Mouse (Mus musculus) hindbrain, embryonic 16.5 days (tissue): ENCODE measurements around the gene Rpl32. TPM values are rescaled to one million over a fixed set of nuclear protein-coding genes. Genes with fewer than 3 reads are reported as not detected.

ENCODE experiments used
- ATAC-seq: fragments of 200-750 bp; cut with Nextera tagmentation; 2 replicates; pipeline ENCODE4 v1.8.0; 2017; ENCODE audit warnings: moderate TSS enrichment, moderate library complexity
- H3K27ac ChIP-seq: fragments of 300-500 bp; sonication (generic); 2 replicates; pipeline ENCODE4 v1.5.1; 2014; ENCODE audit warnings: low read depth, mild to moderate bottlenecking, control low read depth, low read length, moderate library complexity
- H3K27me3 ChIP-seq: fragments of 300-500 bp; sonication (generic); replicated peaks from 2 replicates; pipeline ENCODE4 v1.6.1; 2014; ENCODE audit warnings: low read length; ENCODE audit not compliant: control insufficient read depth, insufficient read depth
- H3K36me3 ChIP-seq: fragments of 300-500 bp; sonication (generic); 2 replicates; pipeline ENCODE4 v1.6.1; 2014; ENCODE audit warnings: mild to moderate bottlenecking, low read length, moderate library complexity, mixed read lengths; ENCODE audit not compliant: control insufficient read depth, insufficient read depth
- H3K4me1 ChIP-seq: fragments of 300-500 bp; sonication (generic); 2 replicates; pipeline ENCODE4 v1.6.1; 2014; ENCODE audit warnings: low read depth, low read length; ENCODE audit not compliant: control insufficient read depth, insufficient read depth
- H3K4me2 ChIP-seq: fragments of 300-500 bp; sonication (generic); 2 replicates; pipeline ENCODE4 v1.6.1; 2014; ENCODE audit warnings: mild to moderate bottlenecking, low read length, control low read depth, moderate library complexity
- H3K4me3 ChIP-seq: fragments of 300-500 bp; sonication (generic); 2 replicates; pipeline ENCODE4 v1.5.1; 2014; ENCODE audit warnings: mild to moderate bottlenecking, low read length, control low read depth, moderate library complexity
- H3K9ac ChIP-seq: fragments of 300-500 bp; sonication (generic); 2 replicates; pipeline ENCODE4 v1.6.1; 2014; ENCODE audit warnings: low read depth, mild to moderate bottlenecking, control low read depth, low read length, moderate library complexity
- H3K9me3 ChIP-seq: fragments of 300-500 bp; sonication (generic); 2 replicates; pipeline ENCODE4 v1.6.1; 2014; ENCODE audit warnings: mild to moderate bottlenecking, low read length, moderate library complexity; ENCODE audit not compliant: control insufficient read depth
- WGBS: fragments of 180-500 bp; shearing (Covaris S2); extraction: QIAGEN DNeasy Blood & Tissue Kit; methylation state at CpG from one replicate; pipeline ENCODE4 v1.1.7; 2014; 5-methylcytosine and 5-hydroxymethylcytosine counted together
- polyA plus RNA-seq: library from polyadenylated mRNA; unstranded; fragments of >200 nt; fragmentation: Nextera tagmentation; extraction: Ambion mirVana; gene quantifications from 2 replicates; pipeline ENCODE4 v1.2.1, GENCODE M21; 2015

Rpl32 gene
- polyA plus RNA-seq, result 854 and 884 TPM in 2 replicates

DNA sequence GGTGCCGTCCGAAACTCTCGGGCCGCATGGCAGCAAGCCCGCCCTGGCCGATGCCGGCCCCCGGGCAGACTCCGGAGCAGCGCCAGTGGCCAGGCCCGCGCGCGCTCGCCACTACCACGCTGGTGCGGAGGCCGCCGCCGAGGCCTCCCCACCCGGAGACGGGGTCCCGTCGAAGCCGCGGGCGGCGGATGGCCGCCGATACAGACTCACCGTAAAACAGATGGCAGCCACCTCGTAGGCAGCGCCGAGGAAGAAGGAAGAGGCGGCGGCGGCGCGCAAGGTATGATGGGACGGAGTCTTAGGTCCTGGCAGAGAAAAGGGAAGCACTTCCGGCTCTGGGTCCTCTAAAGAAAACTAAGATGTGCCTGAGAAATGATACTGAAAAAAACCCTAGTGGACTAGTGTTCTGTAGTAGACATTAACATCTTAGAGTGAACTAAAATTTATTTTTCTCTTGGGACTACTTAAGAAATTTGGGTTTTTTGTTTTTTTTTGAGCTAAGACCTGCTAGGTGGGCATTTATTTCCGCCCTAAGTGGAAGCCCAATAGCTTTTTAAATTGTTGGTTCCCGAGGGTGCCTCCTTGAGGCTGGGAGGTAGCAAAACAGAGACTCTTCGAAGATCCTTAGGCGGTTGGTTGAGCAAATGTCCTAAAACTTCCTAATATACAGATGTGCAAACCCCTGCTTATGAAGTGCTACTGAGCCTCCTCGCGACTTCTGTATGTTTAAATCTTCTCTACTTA lies at the start of gene Rpl32:
Gene Rpl32, minus strand, starts transcription at position 260 of the 744 bp plus-strand sequence.
- Histone ChIP-seq H3K9me3 (no peaks in the 10 kb centered on the region), H3K27me3 (no peaks in the 10 kb centered on the region), H3K9ac (peak within 1 kb of the TSS; percentile 89), H3K36me3 (peaks cover 15% of the 10 kb centered on the region), H3K27ac (peak within 1 kb of the TSS; percentile 96), H3K4me3 (peak within 1 kb of the TSS; percentile 85), H3K4me1 (peaks cover 16% of the 10 kb centered on the region), H3K4me2 (peak within 1 kb of the TSS; percentile 75)
- peak; percentile 91 for ATAC-seq
- WGBS, result under 1% methylated on average over 47 of the region's 47 CpGs

DNA sequence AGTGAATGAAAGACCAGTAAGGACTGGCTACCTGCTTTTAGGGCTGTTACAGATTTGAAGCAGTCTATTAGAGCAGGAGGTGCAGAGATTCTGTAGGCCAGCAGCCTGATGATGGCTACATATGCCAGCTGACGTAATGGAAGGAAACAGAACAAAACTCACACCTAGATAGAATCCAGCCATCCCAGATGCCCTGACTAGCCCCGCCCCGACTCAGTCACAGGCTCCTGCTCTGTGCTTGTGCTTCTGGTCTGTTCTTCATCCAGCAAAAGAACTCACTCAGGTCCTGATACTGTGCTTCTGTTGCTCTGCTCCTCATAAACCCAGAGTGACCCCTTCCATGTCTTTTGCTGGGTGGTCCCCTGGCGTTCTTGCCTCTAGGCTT lies 47.8 kb upstream of the Rpl32 start:
- H3K36me3 ChIP-seq, result no peaks in the 10 kb centered on the region
- 87% methylated on average over 4 of the region's 4 CpGs for WGBS
- no peak for ATAC-seq
- H3K4me1 ChIP-seq, result peaks cover 9% of the 10 kb centered on the region
- H3K4me2 ChIP-seq, result no peak overlapping the region
- H3K27me3 ChIP-seq, result no peaks in the 10 kb centered on the region
- no peaks in the 10 kb centered on the region for H3K9me3 ChIP-seq
- H3K27ac ChIP-seq, result no peak overlapping the region
- no peak overlapping the region for H3K4me3 ChIP-seq
- no peak overlapping the region for H3K9ac ChIP-seq

DNA sequence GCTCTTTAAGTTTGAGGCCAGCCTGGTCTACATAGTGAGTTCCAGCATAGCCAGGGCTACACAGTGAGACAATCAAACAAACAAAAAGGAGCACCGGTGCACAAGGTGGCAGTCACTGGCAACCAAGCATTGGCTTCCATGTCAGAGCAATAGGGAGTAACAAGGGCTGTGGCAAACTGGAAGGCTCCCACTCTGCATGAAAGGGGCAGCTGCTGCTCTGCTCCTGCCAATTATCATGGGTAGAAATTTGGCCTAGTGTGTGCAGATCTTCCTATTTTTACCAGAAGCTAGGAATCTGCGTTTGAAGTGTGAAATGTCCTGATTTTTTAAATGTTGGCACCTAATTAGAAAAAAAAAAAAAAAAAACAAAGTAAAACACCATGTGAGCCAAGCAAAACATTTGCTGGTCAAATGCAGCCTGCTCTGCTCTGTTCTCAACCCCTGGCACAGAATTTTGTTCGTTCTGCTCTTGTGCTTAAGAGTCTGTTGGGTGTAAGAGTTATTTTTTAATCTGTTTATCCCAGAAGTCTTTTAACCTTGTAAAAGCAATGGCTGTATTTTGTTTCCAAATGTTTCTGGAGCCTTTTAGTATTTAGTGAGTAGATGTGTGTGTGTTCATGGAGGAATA lies 47.3 kb upstream of the Rpl32 start:
- H3K4me2 ChIP-seq, result no peak overlapping the region

DNA sequence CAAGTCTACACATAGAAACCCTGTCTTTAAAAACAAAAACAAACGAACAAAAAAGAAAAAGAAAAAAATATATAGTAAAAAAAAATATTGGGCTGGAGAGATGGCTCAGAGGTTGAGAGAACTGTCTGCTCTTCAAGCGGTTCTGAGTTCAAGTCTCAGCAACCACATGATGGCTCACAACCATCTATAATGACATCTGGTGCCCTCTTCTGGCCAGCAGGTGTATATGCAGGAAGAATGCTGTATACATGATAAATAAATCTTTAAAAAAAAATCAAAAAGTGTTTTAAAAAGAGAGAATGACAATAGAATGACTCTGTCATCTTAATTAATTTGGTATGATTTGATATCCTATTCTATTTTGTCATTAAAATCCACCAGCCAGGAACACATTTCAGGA lies 45.9 kb upstream of the Rpl32 start:
- Histone ChIP-seq H3K4me1 (peaks cover 9% of the 10 kb centered on the region), H3K4me2 (no peak overlapping the region), H3K27ac (no peak overlapping the region), H3K9ac (no peak overlapping the region), H3K27me3 (no peaks in the 10 kb centered on the region), H3K9me3 (no peaks in the 10 kb centered on the region), H3K36me3 (no peaks in the 10 kb centered on the region), H3K4me3 (no peak overlapping the region)
- no peak for ATAC-seq
- 69% methylated on average over 2 of the region's 2 CpGs for WGBS

More for the DNA sequence above, 47.3 kb upstream of the Rpl32 start:
- Histone ChIP-seq H3K4me3 (no peak overlapping the region), H3K4me1 (peaks cover 9% of the 10 kb centered on the region), H3K9me3 (no peaks in the 10 kb centered on the region), H3K27ac (no peak overlapping the region), H3K27me3 (no peaks in the 10 kb centered on the region), H3K9ac (no peak overlapping the region), H3K36me3 (no peaks in the 10 kb centered on the region)
- 79% methylated on average over 3 of the region's 3 CpGs for WGBS
- no peak for ATAC-seq

DNA sequence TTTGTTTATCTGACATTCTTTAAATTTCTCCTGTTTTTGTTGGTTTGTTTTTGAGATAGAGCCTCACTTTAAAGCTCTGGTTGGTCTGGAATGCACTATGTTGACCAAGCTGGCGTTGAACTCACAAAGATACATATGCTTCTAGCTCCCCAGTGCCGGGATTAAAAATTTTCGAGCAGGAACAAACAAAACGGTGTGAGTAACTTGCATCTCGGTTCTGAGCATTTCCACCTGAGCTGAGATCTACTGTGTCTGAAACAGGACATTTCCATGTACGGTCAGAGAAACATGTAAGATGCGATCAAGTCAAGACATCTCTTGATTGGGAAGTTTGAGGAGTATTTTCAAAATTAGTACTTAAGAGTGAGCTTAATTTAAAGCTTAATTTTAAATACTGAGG lies 45.4 kb upstream of the Rpl32 start:
- Histone ChIP-seq H3K4me1 (peaks cover 9% of the 10 kb centered on the region), H3K9me3 (no peaks in the 10 kb centered on the region), H3K27ac (peak overlapping the region; percentile 69; the same call in 1 of the 2 replicates), H3K4me3 (peak overlapping the region; percentile 59), H3K27me3 (no peaks in the 10 kb centered on the region), H3K9ac (peak overlapping the region; percentile 62; the same call in 1 of the 2 replicates), H3K4me2 (peak overlapping the region; percentile 45), H3K36me3 (no peaks in the 10 kb centered on the region)
- ATAC-seq, result no peak
- 45% methylated on average over 7 of the region's 7 CpGs for WGBS

DNA sequence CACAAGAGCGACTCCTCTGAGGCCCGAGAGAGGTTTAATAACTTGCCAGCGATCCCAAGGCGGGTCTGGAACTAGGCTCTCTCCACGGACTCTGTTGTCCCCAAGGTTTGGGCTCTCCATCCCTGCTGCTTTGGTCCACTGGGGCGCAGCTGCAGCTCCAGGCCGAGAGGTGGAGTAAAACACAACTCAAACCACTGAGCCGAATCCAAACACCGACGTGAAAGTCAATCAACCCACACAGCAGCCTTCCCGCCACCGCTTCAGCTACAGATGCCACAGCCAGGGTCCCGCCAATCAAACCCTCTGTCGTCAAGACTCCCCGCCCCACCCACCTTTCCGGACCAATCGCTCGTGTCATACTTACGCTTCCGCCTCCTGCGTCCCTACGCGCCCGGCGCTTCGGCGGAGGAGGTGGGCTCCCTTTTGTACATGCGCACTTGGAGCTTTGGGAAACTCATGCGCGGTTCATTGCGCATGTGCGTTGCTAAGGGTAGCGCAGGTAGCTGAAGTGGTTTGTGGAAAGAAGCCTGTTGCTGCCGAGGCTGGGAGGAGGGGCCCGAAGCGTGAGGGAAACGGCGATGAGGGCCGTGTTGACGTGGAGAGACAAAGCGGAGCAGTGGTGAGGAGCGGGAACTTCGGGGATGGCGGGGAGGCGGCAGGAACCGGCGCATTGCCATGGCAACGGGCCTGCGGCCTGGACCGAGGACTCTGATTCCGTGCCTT lies 44.7 kb upstream of the Rpl32 start, which contains the start of the genes Mbd4 and Ift122:
Gene Mbd4, minus strand, starts transcription at position 281 of the 723 bp plus-strand sequence.
Gene Ift122, plus strand, starts transcription at position 380 of the 723 bp plus-strand sequence.
- Histone ChIP-seq H3K4me2 (peak within 1 kb of the TSS; percentile 87), H3K27me3 (no peaks in the 10 kb centered on the region), H3K36me3 (peaks cover under 1% of the 10 kb centered on the region; the same call in 1 of the 2 replicates), H3K27ac (peak within 1 kb of the TSS; percentile 77), H3K9me3 (no peaks in the 10 kb centered on the region), H3K9ac (peak within 1 kb of the TSS; percentile 67), H3K4me1 (peaks cover 9% of the 10 kb centered on the region), H3K4me3 (peak within 1 kb of the TSS; percentile 59)
- under 1% methylated on average over 51 of the region's 51 CpGs for WGBS
- ATAC-seq, result peak; percentile 99

DNA sequence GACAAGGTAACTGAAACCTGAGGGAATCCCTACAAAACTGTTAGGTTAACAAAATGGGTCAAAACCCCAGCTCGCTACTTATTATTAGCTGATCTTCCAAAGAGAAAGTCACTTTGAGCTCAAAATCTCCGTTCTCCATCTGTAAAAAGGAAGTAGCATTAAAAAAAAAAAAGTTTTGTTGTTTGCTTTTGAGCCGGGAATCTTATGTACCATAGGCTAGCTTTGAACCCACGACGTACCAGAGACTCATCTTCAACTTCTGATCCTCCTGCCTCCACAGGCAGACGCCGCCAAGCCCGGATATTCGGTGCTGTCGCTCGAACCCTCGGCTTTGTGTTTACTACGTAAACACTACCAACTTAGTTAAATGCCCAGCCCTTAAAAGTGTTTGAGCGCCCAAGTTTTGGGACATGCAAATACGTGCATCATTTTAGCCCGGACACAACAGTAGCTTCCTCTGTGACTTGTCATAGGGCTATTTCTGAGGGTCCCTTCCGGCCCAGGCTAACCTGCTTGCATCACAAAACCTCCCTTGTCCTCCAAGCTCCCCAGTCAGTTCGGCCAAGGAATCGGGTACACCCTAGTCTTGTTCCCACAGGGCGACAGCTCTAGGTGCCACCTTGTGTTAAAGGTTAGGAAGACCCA lies 44.0 kb upstream of the Rpl32 start:
- H3K27ac ChIP-seq, result peak overlapping the region; percentile 77
- peaks cover 9% of the 10 kb centered on the region for H3K4me1 ChIP-seq
- peak overlapping the region; percentile 87 for H3K4me2 ChIP-seq
- WGBS, result 6% methylated on average over 20 of the region's 20 CpGs
- no peaks in the 10 kb centered on the region for H3K27me3 ChIP-seq
- H3K36me3 ChIP-seq, result peaks cover 2% of the 10 kb centered on the region; the same call in 1 of the 2 replicates
- H3K9ac ChIP-seq, result peak overlapping the region; percentile 67
- H3K4me3 ChIP-seq, result peak overlapping the region; percentile 59
- no peak for ATAC-seq
- no peaks in the 10 kb centered on the region for H3K9me3 ChIP-seq

DNA sequence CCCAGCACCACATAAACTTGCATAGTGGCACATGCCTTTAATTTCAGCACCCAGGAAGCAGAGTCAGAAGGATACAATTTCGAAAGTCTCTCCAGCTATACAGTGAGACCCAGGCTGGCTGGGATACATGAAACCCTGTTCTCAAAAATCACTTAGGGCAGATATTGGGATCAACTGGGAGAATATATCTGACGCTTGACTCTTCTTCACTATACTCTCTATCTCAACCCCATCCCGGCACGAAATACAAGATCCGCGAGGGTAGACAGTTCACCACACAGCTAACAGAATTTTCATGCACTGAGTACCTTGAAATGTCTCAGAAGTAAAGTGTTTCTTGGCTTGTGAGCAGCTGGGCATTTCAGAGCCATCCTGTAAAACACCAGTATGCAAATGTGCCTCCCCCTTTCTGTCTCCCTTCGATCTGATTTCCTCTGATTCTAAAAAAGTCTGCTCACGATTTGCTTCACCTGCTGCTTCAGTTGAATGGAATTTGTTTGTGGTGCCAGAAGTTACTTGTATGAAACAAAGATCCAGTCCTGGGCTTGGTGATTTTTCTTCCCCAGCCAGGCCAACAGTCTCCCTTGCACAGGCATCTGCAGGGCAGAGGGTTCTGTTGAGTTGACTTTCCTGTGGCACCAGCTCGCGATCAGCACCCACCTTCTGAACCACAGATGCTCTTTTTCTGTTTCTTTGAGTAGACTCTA lies 40.2 kb upstream of the Rpl32 start:
- Histone ChIP-seq H3K4me3 (no peak overlapping the region), H3K4me1 (peaks cover 9% of the 10 kb centered on the region), H3K36me3 (peaks cover 2% of the 10 kb centered on the region; the same call in 1 of the 2 replicates), H3K9ac (no peak overlapping the region), H3K27ac (no peak overlapping the region), H3K4me2 (no peak overlapping the region), H3K27me3 (no peaks in the 10 kb centered on the region), H3K9me3 (no peaks in the 10 kb centered on the region)
- 94% methylated on average over 10 of the region's 10 CpGs for WGBS
- ATAC-seq, result no peak
